Mouse (Mus musculus): ENCODE measurements at regions not wholly inside any gene's neighbourhood (a gene's known extent, or its start where the extent isn't known, plus 50 kb on each side); places are given as distances from the start of the nearest gene placed in this dataset.

- Histone ChIP-seq H3K4me1 (replicated peaks) (no peaks in the 10 kb centered on the region), H3K4me3 (no peak overlapping the region), H3K27ac (no peak overlapping the region), H3K27me3 (ENCODE audit: insufficient read depth, poor library complexity, severe bottlenecking) (no peaks in the 10 kb centered on the region), H3K36me3 (no peaks in the 10 kb centered on the region), H3K9me3 (no peaks in the 10 kb centered on the region)
- no peak for DNase-seq (ENCODE audit: low spot score)
- WGBS = 93% methylated on average over 9 of the region's 9 CpGs
These were observed 146.4 kb downstream of the Fndc1 start for GRCm38 (mm10) chr17:7680658-7681057.

DNA sequence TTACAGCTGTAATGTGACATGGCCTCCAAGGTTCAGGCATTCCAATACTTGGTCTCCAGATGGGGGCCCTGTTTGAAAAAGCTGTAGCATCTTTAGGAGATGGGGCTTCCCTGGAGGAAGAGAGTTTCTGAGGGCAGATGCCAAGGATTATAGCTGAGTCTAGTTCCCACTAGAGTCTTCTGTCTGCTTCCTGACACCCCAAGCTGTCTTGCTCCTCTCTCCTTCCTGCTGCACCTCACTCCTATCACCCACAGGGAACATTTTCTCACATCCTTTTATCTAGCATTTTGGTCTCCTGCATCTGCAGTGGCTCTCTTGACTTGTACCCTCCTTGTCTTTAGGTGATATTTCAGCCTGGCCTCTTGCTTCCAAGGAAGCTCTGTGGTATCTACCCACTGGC is 147.3 kb downstream of the Fndc1 start:
- no peak overlapping the region for H3K27ac ChIP-seq
- H3K4me1 ChIP-seq (replicated peaks) = no peaks in the 10 kb centered on the region
- H3K9me3 ChIP-seq = no peaks in the 10 kb centered on the region
- H3K36me3 ChIP-seq = no peaks in the 10 kb centered on the region
- no peaks in the 10 kb centered on the region for H3K27me3 ChIP-seq (ENCODE audit: insufficient read depth, poor library complexity, severe bottlenecking)
- H3K4me3 ChIP-seq = no peak overlapping the region
- no peak for DNase-seq (ENCODE audit: low spot score)

DNA sequence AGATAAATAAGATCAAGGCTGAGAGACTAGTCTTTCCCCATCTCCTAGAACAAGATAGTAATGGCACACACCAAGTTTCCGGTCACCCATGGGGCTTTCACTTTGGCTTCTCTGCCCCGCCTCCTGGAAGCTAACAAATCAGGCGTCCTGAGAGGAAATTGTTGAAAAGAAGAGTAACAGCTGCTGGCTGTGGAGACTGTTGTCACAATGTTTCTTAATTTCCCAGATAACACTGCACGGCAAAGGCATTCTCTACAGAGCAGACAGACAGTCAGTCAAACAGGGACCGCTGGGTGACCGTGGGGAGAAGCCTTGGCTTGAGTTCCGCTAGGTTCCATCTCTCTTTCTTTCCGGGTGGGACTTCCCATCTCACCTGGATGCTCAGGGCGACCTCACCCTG is 148.2 kb downstream of the Fndc1 start:
- no peak for DNase-seq (ENCODE audit: low spot score)
- WGBS = 84% methylated on average over 9 of the region's 9 CpGs
- H3K4me3 ChIP-seq = no peak overlapping the region
- no peaks in the 10 kb centered on the region for H3K9me3 ChIP-seq
- H3K4me1 ChIP-seq (replicated peaks) = no peaks in the 10 kb centered on the region
- no peaks in the 10 kb centered on the region for H3K36me3 ChIP-seq
- no peak overlapping the region for H3K27ac ChIP-seq
- H3K27me3 ChIP-seq (ENCODE audit: insufficient read depth, poor library complexity, severe bottlenecking) = no peaks in the 10 kb centered on the region

DNA sequence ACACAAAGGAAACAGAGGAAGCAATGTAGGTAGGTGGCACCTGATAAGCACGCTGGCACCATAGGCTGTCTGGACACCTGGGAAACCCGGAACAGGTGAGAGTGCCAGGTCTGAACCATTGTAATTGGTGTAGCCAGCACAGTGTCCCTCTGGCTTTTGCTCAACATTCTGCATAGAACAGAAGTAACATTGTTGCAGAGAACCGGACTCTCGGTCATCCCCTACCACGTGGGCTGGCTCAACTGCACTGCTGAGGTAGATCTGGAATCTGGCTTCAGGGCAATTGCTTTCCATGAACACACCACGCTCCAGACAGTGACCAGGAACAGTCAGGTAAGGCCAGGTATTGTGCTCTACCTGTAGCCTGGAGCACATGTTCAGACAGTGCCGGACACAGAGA is 149.3 kb downstream of the Fndc1 start:
- H3K36me3 ChIP-seq = no peaks in the 10 kb centered on the region
- H3K27me3 ChIP-seq (ENCODE audit: insufficient read depth, poor library complexity, severe bottlenecking) = no peaks in the 10 kb centered on the region
- H3K4me3 ChIP-seq = no peak overlapping the region
- no peak for DNase-seq (ENCODE audit: low spot score)
- WGBS = 90% methylated on average over 7 of the region's 7 CpGs
- H3K9me3 ChIP-seq = no peaks in the 10 kb centered on the region
- H3K4me1 ChIP-seq (replicated peaks) = no peaks in the 10 kb centered on the region
- H3K27ac ChIP-seq = no peak overlapping the region

- H3K9me3 ChIP-seq = no peaks in the 10 kb centered on the region
- no peaks in the 10 kb centered on the region for H3K4me1 ChIP-seq (replicated peaks)
- no peaks in the 10 kb centered on the region for H3K27me3 ChIP-seq (ENCODE audit: insufficient read depth, poor library complexity, severe bottlenecking)
- 83% methylated on average over 8 of the region's 8 CpGs for WGBS
- H3K36me3 ChIP-seq = no peaks in the 10 kb centered on the region
- no peak for DNase-seq (ENCODE audit: low spot score)
- H3K27ac ChIP-seq = no peak overlapping the region
- H3K4me3 ChIP-seq = no peak overlapping the region
These were observed 149.8 kb downstream of the Fndc1 start for GRCm38 (mm10) chr17:7677301-7677700.

DNA sequence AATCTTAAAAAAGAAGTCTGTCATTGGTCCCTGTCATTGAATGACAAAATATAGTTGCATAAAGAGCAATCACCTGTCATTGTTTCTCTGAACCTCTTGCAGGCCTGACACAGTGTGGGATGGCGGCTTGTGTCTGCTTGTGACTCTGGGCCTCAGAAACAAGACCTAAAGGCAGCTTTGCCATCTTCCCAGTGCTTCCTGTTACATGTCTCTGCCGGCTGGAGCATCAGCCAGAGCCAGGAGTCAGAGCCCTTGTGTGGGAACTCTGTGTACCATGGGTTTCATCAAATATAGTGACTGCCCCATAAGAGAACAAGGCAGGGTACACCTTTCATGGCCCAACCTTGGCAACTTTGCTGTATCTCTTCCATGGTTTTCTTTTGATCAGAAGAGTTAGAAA is 150.3 kb downstream of the Fndc1 start:
- Histone ChIP-seq H3K36me3 (no peaks in the 10 kb centered on the region), H3K27me3 (ENCODE audit: insufficient read depth, poor library complexity, severe bottlenecking) (no peaks in the 10 kb centered on the region), H3K4me1 (replicated peaks) (no peaks in the 10 kb centered on the region), H3K27ac (no peak overlapping the region), H3K9me3 (no peaks in the 10 kb centered on the region), H3K4me3 (no peak overlapping the region)
- 88% methylated on average over 2 of the region's 2 CpGs for WGBS
- no peak for DNase-seq (ENCODE audit: low spot score)

GRCm38 (mm10) chr17:7674511-7674910 is 152.6 kb downstream of the Fndc1 start:
- Histone ChIP-seq H3K9me3 (no peaks in the 10 kb centered on the region), H3K27me3 (ENCODE audit: insufficient read depth, poor library complexity, severe bottlenecking) (no peaks in the 10 kb centered on the region), H3K4me3 (no peak overlapping the region), H3K27ac (no peak overlapping the region), H3K4me1 (replicated peaks) (no peaks in the 10 kb centered on the region), H3K36me3 (no peaks in the 10 kb centered on the region)
- no peak for DNase-seq (ENCODE audit: low spot score)
- 95% methylated on average over 2 of the region's 2 CpGs for WGBS

DNA sequence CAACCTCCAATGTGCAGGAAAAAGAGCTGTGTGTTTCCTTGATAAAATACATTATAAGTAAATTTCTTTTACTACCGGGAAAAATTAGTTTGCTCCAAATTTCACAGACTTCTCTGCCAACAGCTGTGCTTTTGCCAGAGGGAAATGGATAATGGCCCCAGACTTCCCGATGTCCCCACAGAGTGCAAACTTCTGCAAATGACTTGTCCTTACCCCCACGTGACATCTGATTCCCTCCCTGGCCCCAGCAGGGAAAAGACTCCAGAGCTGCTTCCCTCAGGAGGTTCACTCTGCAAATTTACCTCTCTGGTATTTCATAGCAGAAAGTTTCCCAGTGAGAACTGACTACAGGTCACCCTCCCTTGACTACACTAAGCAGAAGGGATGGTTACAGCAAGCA is 159.3 kb downstream of the Fndc1 start:
- H3K27ac ChIP-seq = no peak overlapping the region
- no peaks in the 10 kb centered on the region for H3K9me3 ChIP-seq
- DNase-seq (ENCODE audit: low spot score) = no peak
- WGBS = 68% methylated on average over 3 of the region's 3 CpGs
- H3K4me1 ChIP-seq (replicated peaks) = no peaks in the 10 kb centered on the region
- no peaks in the 10 kb centered on the region for H3K27me3 ChIP-seq (ENCODE audit: insufficient read depth, poor library complexity, severe bottlenecking)
- no peaks in the 10 kb centered on the region for H3K36me3 ChIP-seq
- no peak overlapping the region for H3K4me3 ChIP-seq

DNA sequence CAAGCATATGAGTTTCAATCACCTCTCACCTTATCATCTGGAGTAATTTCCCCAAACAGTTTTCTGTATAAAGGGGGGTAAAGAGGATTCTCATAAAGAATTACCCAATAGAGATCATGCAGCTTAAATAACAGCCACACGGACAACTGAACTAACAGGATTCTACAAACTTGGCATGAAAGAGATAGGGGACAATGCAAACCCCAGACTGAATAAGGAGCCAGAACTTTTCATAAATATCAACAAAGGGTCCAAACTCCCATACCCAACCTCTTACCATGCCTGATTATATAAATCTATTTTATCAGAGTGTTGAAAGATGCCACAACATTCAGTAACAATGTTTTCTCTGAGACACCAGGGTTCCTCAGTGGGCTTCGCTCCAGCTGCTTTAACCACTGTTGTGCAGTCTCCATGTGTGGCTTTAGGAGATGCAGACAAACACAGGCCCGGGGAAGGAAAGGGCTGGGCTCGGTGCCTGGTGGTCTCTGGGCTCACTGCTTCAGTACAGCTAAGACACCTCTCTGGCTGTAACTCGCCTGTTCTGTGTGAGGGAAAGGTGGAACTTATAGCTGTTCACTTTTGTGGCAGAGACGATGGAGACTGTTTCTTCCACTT is 160.2 kb downstream of the Fndc1 start:
- Histone ChIP-seq H3K4me3 (no peak overlapping the region), H3K27me3 (ENCODE audit: insufficient read depth, poor library complexity, severe bottlenecking) (no peaks in the 10 kb centered on the region), H3K9me3 (no peaks in the 10 kb centered on the region), H3K4me1 (replicated peaks) (no peaks in the 10 kb centered on the region), H3K36me3 (no peaks in the 10 kb centered on the region), H3K27ac (no peak overlapping the region)
- WGBS = 80% methylated on average over 6 of the region's 6 CpGs
- no peak for DNase-seq (ENCODE audit: low spot score)

DNA sequence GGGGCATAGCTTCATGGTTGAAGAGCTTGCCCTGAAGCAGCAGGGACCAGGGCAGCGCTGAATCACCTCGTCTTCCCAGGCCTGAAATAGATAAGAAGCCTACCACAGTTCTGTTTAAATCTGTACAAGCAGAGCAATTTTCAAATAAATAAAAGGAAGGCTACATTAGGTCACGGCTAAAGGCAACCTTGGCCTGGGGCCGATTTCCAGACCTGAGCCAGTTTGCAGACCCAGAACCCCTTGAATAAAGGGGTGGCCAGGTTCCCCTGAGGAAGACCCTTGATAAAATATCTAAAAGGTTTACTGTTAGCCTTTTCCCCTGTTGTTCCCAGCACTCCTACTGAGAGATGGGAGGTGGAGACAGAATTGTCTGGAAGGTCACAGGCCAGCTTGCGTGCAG is 160.9 kb downstream of the Fndc1 start:
- Histone ChIP-seq H3K9me3 (no peaks in the 10 kb centered on the region), H3K4me3 (no peak overlapping the region), H3K36me3 (no peaks in the 10 kb centered on the region), H3K27ac (no peak overlapping the region), H3K27me3 (ENCODE audit: insufficient read depth, poor library complexity, severe bottlenecking) (no peaks in the 10 kb centered on the region), H3K4me1 (replicated peaks) (no peaks in the 10 kb centered on the region)
- WGBS = 81% methylated on average over 5 of the region's 5 CpGs
- no peak for DNase-seq (ENCODE audit: low spot score)

DNA sequence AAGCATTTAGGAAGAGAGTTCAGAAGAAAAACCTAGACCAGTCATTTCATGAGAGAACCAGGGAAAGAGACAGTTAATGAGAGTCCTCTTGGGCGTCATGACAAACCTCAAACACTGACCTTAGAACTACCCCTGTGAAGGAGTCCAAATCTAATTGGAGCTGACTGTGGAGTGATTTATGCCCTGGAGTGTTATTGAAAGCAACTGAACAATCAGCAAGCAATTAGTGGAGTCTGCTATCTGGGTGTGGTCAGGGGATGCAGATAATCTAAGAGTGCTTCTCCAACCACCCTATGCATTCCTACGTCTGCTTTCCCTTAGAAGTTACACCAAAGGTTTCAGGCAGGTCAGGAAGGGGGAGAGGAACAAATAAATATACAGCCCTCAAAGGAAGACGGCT is 161.4 kb downstream of the Fndc1 start:
- no peaks in the 10 kb centered on the region for H3K9me3 ChIP-seq
- H3K4me1 ChIP-seq (replicated peaks) = no peaks in the 10 kb centered on the region
- 52% methylated on average over 3 of the region's 3 CpGs for WGBS
- no peaks in the 10 kb centered on the region for H3K36me3 ChIP-seq
- no peaks in the 10 kb centered on the region for H3K27me3 ChIP-seq (ENCODE audit: insufficient read depth, poor library complexity, severe bottlenecking)
- no peak overlapping the region for H3K4me3 ChIP-seq
- H3K27ac ChIP-seq = no peak overlapping the region
- no peak for DNase-seq (ENCODE audit: low spot score)

GRCm38 (mm10) chr17:7663896-7664880 is 162.9 kb downstream of the Fndc1 start:
- H3K36me3 ChIP-seq = no peaks in the 10 kb centered on the region
- 84% methylated on average over 7 of the region's 7 CpGs for WGBS
- H3K9me3 ChIP-seq = no peaks in the 10 kb centered on the region
- no peak for DNase-seq (ENCODE audit: low spot score)
- no peak overlapping the region for H3K4me3 ChIP-seq
- H3K4me1 ChIP-seq (replicated peaks) = no peaks in the 10 kb centered on the region
- H3K27me3 ChIP-seq (ENCODE audit: insufficient read depth, poor library complexity, severe bottlenecking) = no peaks in the 10 kb centered on the region
- no peak overlapping the region for H3K27ac ChIP-seq

- WGBS = 72% methylated on average over 1 of the region's 1 CpGs
These were observed 170.6 kb downstream of the Fndc1 start for GRCm38 (mm10) chr17:7656503-7656902.

More at GRCm38 (mm10) chr17:7656503-7656902, 170.6 kb downstream of the Fndc1 start:
- Histone ChIP-seq H3K4me3 (no peak overlapping the region), H3K4me1 (replicated peaks) (no peaks in the 10 kb centered on the region; the same call in 1 of the 2 replicates), H3K27me3 (ENCODE audit: insufficient read depth, poor library complexity, severe bottlenecking) (no peaks in the 10 kb centered on the region), H3K36me3 (no peaks in the 10 kb centered on the region), H3K27ac (no peak overlapping the region), H3K9me3 (no peaks in the 10 kb centered on the region)
- no peak for DNase-seq (ENCODE audit: low spot score)

All from hindbrain, embryonic 10.5 days (tissue).